Mouse (Mus musculus) left cerebral cortex, adult 9 months (tissue): ENCODE results near the gene Cant1.

Source experiments
- DNase-seq, 2 experiments: peaks; one replicate each; pipeline ENCODE4 v3.0.0; 2022; ENCODE audit warnings: low spot score in 2 of 2

Gene Cant1

GRCm38 (mm10) chr11:118418834-118419504 is at the start of gene Cant1:
TSS of gene Cant1 (minus strand) at chr11:118419086.
- peak; percentile 97 to 99 for DNase-seq

GRCm38 (mm10) chr11:118467441-118468035 is 48.7 kb upstream of the Cant1 start:
- no peak for DNase-seq

- no peak for DNase-seq
These were observed 41.4 kb upstream of the Cant1 start for GRCm38 (mm10) chr11:118460280-118460679.

- no peak for DNase-seq
These were observed 40.6 kb upstream of the Cant1 start for GRCm38 (mm10) chr11:118459536-118459935.

GRCm38 (mm10) chr11:118459051-118459450 is 40.2 kb upstream of the Cant1 start:
- peak in 1 of 2 experiments; percentile 44 for DNase-seq

- DNase-seq: peak; percentile 66 to 77
These were observed 38.1 kb upstream of the Cant1 start for GRCm38 (mm10) chr11:118456937-118457336.

- DNase-seq: no peak
These were observed 36.9 kb upstream of the Cant1 start for GRCm38 (mm10) chr11:118455788-118456187.

- DNase-seq: no peak
These were observed 35.2 kb upstream of the Cant1 start for GRCm38 (mm10) chr11:118453886-118454671.

GRCm38 (mm10) chr11:118452955-118453354 is 34.1 kb upstream of the Cant1 start:
- no peak for DNase-seq

GRCm38 (mm10) chr11:118451211-118451610 is 32.3 kb upstream of the Cant1 start:
- no peak for DNase-seq

GRCm38 (mm10) chr11:118448385-118448784 is 29.5 kb upstream of the Cant1 start:
- no peak for DNase-seq

- no peak for DNase-seq
These were observed 28.5 kb upstream of the Cant1 start for GRCm38 (mm10) chr11:118447346-118447745.

GRCm38 (mm10) chr11:118445843-118446242 is 27.0 kb upstream of the Cant1 start:
- peak in 1 of 2 experiments; percentile 72 for DNase-seq

GRCm38 (mm10) chr11:118443201-118443970 is 24.5 kb upstream of the Cant1 start:
- peak in 1 of 2 experiments; percentile 60 for DNase-seq

- no peak for DNase-seq
These were observed 23.8 kb upstream of the Cant1 start for GRCm38 (mm10) chr11:118442691-118443090.

- DNase-seq: no peak
These were observed 20.0 kb upstream of the Cant1 start for GRCm38 (mm10) chr11:118438665-118439414.

GRCm38 (mm10) chr11:118436471-118436935 is 17.6 kb upstream of the Cant1 start:
- peak in 1 of 2 experiments; percentile 32 for DNase-seq

GRCm38 (mm10) chr11:118434093-118434492 is 15.2 kb upstream of the Cant1 start:
- no peak for DNase-seq

GRCm38 (mm10) chr11:118433398-118433868 is 14.5 kb upstream of the Cant1 start:
- DNase-seq: no peak

- no peak for DNase-seq
These were observed 12.4 kb upstream of the Cant1 start for GRCm38 (mm10) chr11:118431100-118431948.
